Mouse (Mus musculus) testis, adult 2 months (tissue): ENCODE measurements around the gene Far2.

Source experiments
- CTCF ChIP-seq: fragments of 200-500 bp; IDR thresholded peaks from 2 replicates; pipeline ENCODE4 v1.5.1; 2012; ENCODE audit warnings: low read depth, mild to moderate bottlenecking, inconsistent platforms, low read length, moderate library complexity; ENCODE audit not compliant: control insufficient read depth, insufficient read depth, insufficient replicate concordance
- POLR2A ChIP-seq: fragments of 200-500 bp; IDR thresholded peaks from 2 replicates; pipeline ENCODE4 v1.6.1; 2012; ENCODE audit warnings: low read depth, mild to moderate bottlenecking, inconsistent platforms, low read length, moderate library complexity; ENCODE audit not compliant: control insufficient read depth

DNA sequence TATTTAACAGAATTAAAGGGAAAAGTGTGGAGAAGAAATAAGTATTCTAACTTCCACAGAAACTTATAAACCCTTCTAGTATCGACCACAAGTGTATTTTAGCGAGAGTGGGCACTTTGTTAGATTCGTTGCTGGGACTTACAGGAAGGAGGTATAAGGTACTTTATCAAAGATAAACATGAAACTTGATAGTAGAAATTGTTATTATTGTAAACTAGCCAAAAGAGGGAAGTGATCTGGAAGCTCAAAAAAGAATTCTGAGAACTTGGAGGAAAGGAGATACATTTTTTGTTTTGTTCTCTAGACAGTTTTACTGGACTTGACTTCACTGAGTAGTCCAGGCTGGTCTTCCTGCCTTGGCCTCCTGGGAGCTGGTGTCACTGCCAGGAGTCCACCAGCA, 125.8 kb downstream of the Far2 start:
- TF ChIP-seq CTCF (no peak), POLR2A (no peak)
